Mouse (Mus musculus): ENCODE measurements at regions not wholly inside any gene's neighbourhood (a gene's known extent, or its start where the extent isn't known, plus 50 kb on each side); places are given as distances from the start of the nearest gene placed in this dataset.

DNA sequence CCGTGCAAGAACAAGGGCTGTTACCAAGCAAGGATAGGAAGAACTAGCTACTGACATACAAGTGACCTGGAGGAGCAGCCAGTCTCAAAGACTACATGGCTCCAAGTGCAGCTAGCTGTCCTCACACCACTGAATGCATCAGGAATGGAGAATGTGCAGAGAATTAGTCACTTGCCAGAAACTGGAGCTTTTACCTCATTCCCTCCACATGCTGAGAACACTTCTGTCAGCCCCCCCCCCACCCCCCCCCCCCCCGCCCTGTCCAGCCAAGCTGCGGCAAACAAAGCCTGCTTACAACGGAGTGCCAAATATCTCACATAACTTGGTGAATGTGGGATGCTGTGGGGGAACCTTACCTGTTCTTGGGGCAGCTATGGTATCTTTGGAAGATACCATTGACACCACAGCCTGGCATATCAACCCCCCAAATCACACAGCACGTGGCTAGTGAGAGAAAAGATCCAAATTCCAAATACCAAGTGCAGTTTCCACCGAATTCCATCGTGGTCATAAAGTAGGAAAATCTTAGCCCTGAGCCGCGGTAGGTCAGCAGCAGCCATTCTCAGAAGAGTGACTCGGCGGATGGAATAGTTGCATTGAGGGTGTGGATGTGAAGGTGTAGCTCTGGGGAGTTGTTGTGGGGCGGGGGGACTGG, 126.3 kb downstream of the Gadd45g start:
- no peak for ATAC-seq (replicated peaks; ENCODE audit: poor library complexity)

DNA sequence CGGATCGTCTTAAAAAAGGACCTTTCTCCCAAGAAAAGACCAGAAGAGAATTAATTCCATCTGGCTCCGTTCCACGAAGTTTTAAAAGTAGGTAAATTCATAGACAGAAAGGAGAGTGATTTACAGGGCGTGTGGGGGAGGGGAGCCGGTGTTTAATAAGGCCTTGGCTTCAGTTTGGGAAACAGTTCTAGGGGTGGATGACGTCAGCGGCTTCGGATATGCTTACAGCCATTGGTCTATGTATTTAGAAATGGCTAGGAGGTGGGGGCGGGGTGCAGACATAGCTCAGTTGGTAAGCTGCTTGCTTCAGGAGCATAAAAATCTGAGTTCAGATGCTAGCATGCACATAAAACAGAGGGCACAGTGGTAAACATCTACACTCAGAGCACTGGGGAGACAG, 127.0 kb downstream of the Gadd45g start:
- no peak for ATAC-seq (replicated peaks; ENCODE audit: poor library complexity)

DNA sequence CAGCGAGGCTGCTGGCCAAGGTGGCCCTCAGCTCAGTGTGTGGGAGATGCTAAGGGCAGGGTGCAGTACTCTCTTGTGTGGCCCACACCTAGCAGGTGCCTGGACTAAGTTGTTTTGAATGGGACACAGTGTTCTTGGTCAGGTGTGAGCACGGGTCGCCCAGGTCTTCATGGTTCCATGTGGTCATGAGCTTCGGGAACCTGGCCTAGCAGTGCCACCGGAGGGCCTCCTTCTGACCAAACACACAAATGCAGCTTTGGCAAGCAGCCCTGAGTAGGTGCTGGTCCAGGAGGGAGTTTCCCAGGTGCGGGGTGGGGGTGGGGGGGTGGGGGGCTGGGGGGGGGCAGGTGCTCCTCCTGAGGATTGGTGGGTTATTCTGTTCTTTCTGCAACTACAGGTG, 127.6 kb downstream of the Gadd45g start:
- ATAC-seq (replicated peaks; ENCODE audit: poor library complexity) = no peak

- ATAC-seq (replicated peaks; ENCODE audit: poor library complexity) = no peak
Measured at GRCm38 (mm10) chr13:51975330-51975729, 128.9 kb downstream of the Gadd45g start.

DNA sequence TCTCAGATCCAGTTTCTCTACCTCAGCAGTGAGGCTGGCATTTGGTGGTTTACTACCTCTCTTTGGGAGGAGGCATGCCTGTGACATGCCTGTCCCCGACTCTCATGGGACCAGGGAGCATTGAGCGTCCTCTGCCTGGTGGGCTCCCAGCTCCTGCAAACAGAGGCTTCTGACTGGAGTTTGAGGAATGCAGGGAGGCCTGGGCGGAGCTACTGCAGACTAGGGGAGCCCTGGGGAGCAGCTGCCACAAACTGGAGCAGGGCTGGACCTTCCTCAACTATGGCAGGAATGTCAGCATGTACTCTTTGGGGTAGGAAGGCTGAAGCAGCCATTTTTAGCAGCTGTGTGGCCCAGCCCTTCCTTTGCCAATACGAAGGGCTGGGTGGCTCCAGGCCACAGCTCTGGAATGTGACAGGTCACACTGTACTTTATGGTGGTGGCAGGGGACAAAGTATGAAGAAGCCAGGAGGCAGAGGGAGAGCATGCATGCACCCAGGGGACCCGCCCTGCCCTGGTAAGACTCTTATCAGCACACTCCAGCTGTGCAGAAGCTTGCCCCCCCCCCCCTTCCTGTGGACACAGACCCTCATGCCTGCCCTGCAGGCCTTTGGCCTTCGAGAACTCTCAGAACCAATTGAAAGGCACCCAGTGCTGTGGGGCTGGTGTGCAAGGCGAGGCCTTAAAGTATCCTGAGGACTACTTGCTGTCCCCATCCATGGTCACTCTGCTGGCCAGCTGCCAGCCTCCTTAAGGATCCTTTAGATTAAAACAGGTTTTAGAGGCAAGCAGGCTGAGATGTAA, 129.5 kb downstream of the Gadd45g start:
- ATAC-seq (replicated peaks; ENCODE audit: poor library complexity) = peak; percentile 64

DNA sequence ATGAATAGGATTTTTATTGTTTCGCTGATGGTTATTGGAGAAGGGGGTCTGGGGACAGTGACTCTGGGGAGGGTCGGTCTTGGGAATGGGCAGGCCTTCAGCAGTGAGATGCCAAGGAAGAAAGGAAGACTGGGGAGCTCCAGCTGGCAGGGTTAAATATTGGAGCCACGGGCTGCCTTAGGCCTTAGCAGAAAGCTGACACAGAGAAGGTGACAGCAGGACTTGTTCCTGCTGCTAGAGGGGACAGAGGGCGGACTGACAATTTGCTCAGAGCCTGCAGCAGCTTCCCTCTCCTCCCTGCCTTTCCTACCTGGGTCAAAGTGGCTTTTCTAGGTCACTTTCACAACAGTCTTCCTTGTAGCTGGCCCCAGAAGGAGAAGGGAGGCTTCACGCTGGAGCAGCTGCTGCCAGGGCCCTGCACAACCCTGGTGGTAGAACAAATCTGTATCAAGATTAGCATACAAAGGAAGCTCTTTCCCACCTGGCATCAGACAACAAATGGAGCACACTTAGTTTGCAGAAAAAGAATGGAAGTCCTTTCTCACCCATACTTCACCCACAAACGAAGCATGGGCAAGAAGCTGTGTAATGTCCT, 130.2 kb downstream of the Gadd45g start:
- no peak for ATAC-seq (replicated peaks; ENCODE audit: poor library complexity)

GRCm38 (mm10) chr13:51979301-51979977, 133.0 kb downstream of the Gadd45g start:
- peak; percentile 79 for ATAC-seq (replicated peaks; ENCODE audit: poor library complexity)

DNA sequence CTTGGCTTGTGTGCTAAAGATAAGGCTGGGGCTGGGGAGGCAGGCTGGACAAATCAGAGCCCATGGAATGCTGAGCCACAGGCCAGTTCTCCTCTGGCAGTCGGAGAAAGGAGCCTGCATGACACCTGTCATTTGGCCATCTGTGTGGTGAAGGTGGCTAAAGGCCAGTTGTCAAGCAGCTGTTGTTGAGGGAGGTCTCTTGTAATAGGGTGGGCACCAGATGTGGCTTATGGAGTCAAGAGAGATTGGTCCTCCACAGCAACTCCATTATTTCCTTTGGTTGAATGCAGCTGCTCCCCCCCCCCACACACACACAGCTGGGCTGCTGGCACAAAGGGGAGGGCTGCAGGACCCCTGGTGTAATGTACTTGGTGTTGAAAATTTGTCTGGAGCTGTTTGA, 133.9 kb downstream of the Gadd45g start:
- ATAC-seq (replicated peaks; ENCODE audit: poor library complexity) = no peak

DNA sequence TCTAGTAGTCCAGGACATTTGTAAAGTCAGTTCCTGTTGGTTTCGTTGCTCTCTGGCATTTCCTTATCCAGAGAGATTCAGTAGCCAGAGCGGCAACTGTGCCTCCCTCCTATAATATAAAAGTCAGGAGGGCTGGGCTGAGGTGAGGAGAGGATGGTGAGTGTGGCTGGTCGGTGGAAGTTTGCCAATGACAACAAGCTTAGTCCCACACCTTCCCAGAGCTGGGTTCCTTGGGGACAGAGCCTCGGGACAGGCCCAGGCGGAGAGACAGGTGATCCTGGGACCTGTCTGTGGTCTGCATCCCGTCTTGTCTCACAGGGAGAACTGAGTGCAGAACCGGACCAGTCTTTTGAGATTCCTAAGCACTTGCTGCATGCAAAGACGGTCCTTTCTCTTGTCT, 136.5 kb downstream of the Gadd45g start:
- no peak for ATAC-seq (replicated peaks; ENCODE audit: poor library complexity)

GRCm38 (mm10) chr13:51983575-51983974, 137.1 kb downstream of the Gadd45g start:
- no peak for ATAC-seq (replicated peaks; ENCODE audit: poor library complexity)

GRCm38 (mm10) chr13:51991339-51991738, 144.9 kb downstream of the Gadd45g start:
- ATAC-seq (replicated peaks; ENCODE audit: poor library complexity) = no peak

- no peak for ATAC-seq (replicated peaks; ENCODE audit: poor library complexity)
Measured at GRCm38 (mm10) chr13:51992878-51993277, 146.4 kb downstream of the Gadd45g start.

DNA sequence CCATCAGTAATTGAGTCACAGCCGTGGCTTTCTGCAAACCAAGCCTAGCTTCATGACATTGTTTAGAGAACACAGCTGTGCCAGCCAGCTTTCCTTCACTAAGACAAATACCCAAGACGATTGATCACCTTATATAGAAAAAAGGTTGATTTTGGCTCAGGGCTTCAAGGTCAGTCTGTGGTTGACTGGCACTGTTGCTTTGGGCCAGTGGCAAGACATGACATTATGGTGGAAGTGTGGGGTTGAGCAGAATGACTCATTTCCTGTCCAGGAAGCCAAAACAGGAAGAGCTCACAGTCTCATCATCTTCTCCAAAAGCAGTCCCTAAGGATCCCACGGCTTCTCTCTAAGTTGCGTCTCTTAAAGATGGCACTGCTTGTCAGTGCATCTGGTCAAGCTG, 149.7 kb downstream of the Gadd45g start:
- ATAC-seq (replicated peaks; ENCODE audit: poor library complexity) = peak; percentile 58

- ATAC-seq (replicated peaks; ENCODE audit: poor library complexity) = peak; percentile 80
Measured at GRCm38 (mm10) chr13:51998542-51998941, 152.1 kb downstream of the Gadd45g start.

DNA sequence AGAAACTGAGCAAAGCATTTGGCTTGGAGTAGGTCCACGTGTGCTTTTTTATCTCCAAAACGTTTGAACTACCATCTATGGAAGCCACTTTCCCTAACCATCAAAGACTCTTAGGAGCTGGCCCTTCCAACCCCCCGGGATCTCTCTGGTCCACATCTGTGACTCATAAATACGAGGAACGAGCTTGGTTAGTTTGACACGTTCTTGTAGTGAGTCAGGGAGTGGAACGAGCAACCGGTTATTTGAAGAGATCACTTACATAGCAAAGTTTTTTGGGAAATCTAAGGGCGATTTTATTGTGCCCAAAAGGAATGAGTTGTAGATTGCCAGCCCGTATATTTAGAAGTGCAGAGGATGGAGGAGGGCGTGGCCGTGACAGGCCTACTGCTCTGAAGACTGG, 155.3 kb downstream of the Gadd45g start:
- no peak for ATAC-seq (replicated peaks; ENCODE audit: poor library complexity)

GRCm38 (mm10) chr13:52003946-52004539, 157.6 kb downstream of the Gadd45g start:
- peak; percentile 83 for ATAC-seq (replicated peaks; ENCODE audit: poor library complexity)

DNA sequence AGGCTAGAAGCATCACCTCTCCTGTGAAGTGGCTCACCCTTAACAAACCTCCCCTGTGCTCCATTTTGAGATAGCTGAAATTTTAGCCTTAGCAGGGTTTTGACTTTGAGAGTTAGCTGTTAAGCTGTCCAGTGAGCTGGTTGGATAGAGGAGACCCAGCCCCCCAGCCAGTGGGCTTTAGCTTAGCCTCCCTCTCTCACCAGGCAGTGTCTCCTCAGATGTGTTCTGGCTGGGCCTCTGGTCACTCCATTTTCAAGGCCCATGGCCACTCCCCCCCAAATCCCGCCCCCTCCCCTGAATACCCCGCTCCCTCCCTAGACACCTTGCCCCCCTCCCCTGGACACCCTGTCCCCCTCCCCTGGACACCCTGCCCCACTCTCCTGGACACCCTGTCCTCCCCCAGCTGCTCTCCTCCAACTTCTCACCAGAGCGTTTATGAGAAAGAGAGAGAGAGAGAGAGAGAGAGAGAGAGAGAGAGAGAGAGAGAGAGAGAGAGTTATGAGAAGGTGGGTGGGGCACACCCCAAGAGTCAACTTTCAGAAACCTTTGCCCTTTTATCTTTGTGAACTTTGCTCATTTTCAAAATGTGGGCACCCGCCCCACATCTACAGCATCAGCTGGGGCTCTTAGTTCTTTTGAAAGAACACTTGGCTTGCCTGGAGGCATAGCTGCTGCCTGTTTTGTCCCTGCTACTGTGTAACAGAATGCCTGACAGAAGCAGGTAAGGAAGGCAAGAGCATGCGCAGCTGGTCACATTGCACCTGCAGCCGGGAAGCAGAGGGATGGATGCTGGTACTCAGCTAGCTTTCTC, 161.3 kb downstream of the Gadd45g start:
- no peak for ATAC-seq (replicated peaks; ENCODE audit: poor library complexity)

GRCm38 (mm10) chr13:52009231-52009630, 162.8 kb downstream of the Gadd45g start:
- no peak for ATAC-seq (replicated peaks; ENCODE audit: poor library complexity)

DNA sequence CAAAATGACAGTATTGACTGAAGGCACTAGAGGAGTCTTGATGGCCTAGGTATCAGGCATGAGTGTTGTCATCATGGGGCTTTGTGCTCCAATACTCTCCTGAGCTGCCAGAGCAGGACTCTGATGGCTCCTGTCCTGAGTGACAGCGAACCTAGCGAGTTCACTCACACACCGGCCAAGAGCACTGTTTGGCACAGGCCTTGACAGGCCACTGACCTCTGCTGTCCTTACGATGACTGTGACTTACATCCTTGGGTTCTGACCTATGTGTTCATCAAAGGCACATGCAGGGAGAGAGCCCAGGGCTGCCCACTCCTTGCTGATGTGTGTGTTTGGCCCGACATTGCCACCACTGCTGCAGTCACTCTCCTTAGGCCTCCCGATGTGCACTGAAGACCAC, 163.3 kb downstream of the Gadd45g start:
- ATAC-seq (replicated peaks; ENCODE audit: poor library complexity) = no peak

- no peak for ATAC-seq (replicated peaks; ENCODE audit: poor library complexity)
Measured at GRCm38 (mm10) chr13:52011001-52011400, 164.5 kb downstream of the Gadd45g start.
